Comparison of ENCODE assay signal across 24 mouse cellular contexts in the genomic region with DNA sequence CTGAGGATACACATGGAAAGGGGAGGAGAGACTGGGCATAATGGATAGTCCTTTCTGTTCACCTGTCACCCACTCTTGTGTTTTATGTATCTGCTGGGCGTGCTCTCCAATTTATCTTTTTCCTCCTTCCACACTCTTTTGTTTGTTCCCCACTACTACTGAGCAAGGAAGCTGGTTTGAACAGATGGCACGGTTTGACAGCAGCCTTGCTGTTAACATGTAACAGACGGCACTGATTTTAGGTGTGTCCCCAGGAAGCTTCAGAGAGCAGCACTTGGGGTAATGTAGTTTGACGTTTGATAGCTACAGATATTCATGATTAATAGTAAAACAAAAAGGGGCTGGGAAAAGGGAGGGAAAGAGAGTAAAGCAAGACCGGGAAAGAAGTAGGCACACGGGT. TPM values are rescaled to one million over a fixed set of nuclear protein-coding genes. Genes with fewer than 3 reads are reported as not detected.
DNase-seq lines count a peak whose midpoint lies in the region; ATAC-seq lines count a peak whose summit lies in the region.
"Had no signal": no experiment of that assay in that cellular context is flagged by ENCODE, and none has a peak within 500 bp of the region (broad histone marks: within the 10 kb centered on the region; RNA-seq: fewer than 3 reads in every experiment).

No protein-coding gene starts in this region.

- H3K4me1 ChIP-seq in forebrain, embryonic 13.5 days: no peaks in the 10 kb centered on the region
- no peaks in the 10 kb centered on the region for H3K4me1 ChIP-seq in forebrain, embryonic 11.5 days (replicated peaks; ENCODE audit: control insufficient read depth, insufficient read depth, low read length)
- peaks cover 20% of the 10 kb centered on the region for H3K4me1 ChIP-seq in heart, embryonic 12.5 days (replicated peaks)
- H3K4me1 ChIP-seq: embryonic facial prominence, embryonic 13.5 days had no signal

- WGBS in forebrain, embryonic 13.5 days: 83% methylated on average over 6 of the region's 6 CpGs
- 84% methylated on average over 6 of the region's 6 CpGs for WGBS in forebrain, embryonic 11.5 days
- 70% methylated on average over 6 of the region's 6 CpGs for WGBS in heart, embryonic 12.5 days

- H3K27ac ChIP-seq in forebrain, embryonic 13.5 days: peak overlapping the region; percentile 31
- H3K27ac ChIP-seq in forebrain, embryonic 11.5 days (ENCODE audit: low read depth, low read length): no peak overlapping the region
- H3K27ac ChIP-seq in heart, embryonic 12.5 days (ENCODE audit: poor library complexity, severe bottlenecking): no peak overlapping the region
- H3K27ac ChIP-seq: embryonic facial prominence, embryonic 13.5 days; gastrocnemius, adult 2 months; hindbrain, embryonic 14.5 days had no signal

- H3K4me3 ChIP-seq in forebrain, embryonic 13.5 days: no peak overlapping the region
- H3K4me3 ChIP-seq in forebrain, embryonic 11.5 days (ENCODE audit: low read depth, low read length): no peak overlapping the region
- H3K4me3 ChIP-seq in heart, embryonic 12.5 days: no peak overlapping the region
- H3K4me3 ChIP-seq: embryonic facial prominence, embryonic 13.5 days; gastrocnemius, adult 2 months had no signal

- DNase-seq in forebrain, embryonic 11.5 days (ENCODE audit: low spot score): no peak
- peak; percentile 41 for DNase-seq in heart, adult 11 months
- peak; percentile 43 for DNase-seq in brain, adult 2 months (ENCODE audit: low read depth, low spot score)
- DNase-seq in induced T-regulatory cell, adult 2 months (ENCODE audit: low read depth): peak; percentile 12
- DNase-seq in cerebellum, postnatal 25 days: no peak
- DNase-seq: adrenal gland, adult 8-10 months; adrenal gland, postnatal 36 days; B cell, adult 2 months; cerebellum, adult 11-12 months; cerebellum, adult 9-10 months; cerebellum, postnatal 36 days; gastrocnemius, adult 2 months; gastrocnemius, postnatal 25 days; heart, postnatal 4 days; kidney, adult 11 months; kidney, adult 9 months had no signal

- H3K9me3 ChIP-seq in forebrain, embryonic 13.5 days (replicated peaks): no peaks in the 10 kb centered on the region
- no peaks in the 10 kb centered on the region for H3K9me3 ChIP-seq in forebrain, embryonic 11.5 days (ENCODE audit: control insufficient read depth, low read length)
- no peaks in the 10 kb centered on the region for H3K9me3 ChIP-seq in heart, embryonic 12.5 days (replicated peaks)
- H3K9me3 ChIP-seq: embryonic facial prominence, embryonic 13.5 days; G1E had no signal

- no peak overlapping the region for H3K9ac ChIP-seq in forebrain, embryonic 13.5 days
- H3K9ac ChIP-seq in forebrain, embryonic 11.5 days (ENCODE audit: low read length): no peak overlapping the region
- H3K9ac ChIP-seq in heart, embryonic 12.5 days: no peak overlapping the region
- H3K9ac ChIP-seq: embryonic facial prominence, embryonic 13.5 days; hindbrain, embryonic 14.5 days had no signal

- no peaks in the 10 kb centered on the region for H3K36me3 ChIP-seq in forebrain, embryonic 13.5 days (ENCODE audit: poor library complexity, severe bottlenecking)
- H3K36me3 ChIP-seq in forebrain, embryonic 11.5 days (ENCODE audit: control insufficient read depth, insufficient read depth, low read length): no peaks in the 10 kb centered on the region
- no peaks in the 10 kb centered on the region for H3K36me3 ChIP-seq in heart, embryonic 12.5 days
- H3K36me3 ChIP-seq: embryonic facial prominence, embryonic 13.5 days; G1E had no signal

- H3K4me2 ChIP-seq in forebrain, embryonic 13.5 days: no peak overlapping the region
- no peak overlapping the region for H3K4me2 ChIP-seq in forebrain, embryonic 11.5 days (ENCODE audit: low read depth, low read length, severe bottlenecking)
- no peak overlapping the region for H3K4me2 ChIP-seq in heart, embryonic 12.5 days
- H3K4me2 ChIP-seq: embryonic facial prominence, embryonic 13.5 days; hindbrain, embryonic 14.5 days had no signal

- ATAC-seq in forebrain, embryonic 13.5 days: peak; percentile 67; the same call in 1 of the 2 replicates
- no peak for ATAC-seq in forebrain, embryonic 11.5 days (replicated peaks; ENCODE audit: low FRiP score)
- ATAC-seq in heart, embryonic 12.5 days (ENCODE audit: insufficient number of reproducible peaks, low FRiP score): no peak
- ATAC-seq: CD4-positive, CD25-positive, alpha-beta regulatory T cell, adult 4 months had no signal

- H3K27me3 ChIP-seq in forebrain, embryonic 13.5 days: no peaks in the 10 kb centered on the region
- no peaks in the 10 kb centered on the region for H3K27me3 ChIP-seq in forebrain, embryonic 11.5 days (ENCODE audit: control insufficient read depth, insufficient read depth, low read length)
- H3K27me3 ChIP-seq in heart, embryonic 12.5 days (replicated peaks): no peaks in the 10 kb centered on the region
- H3K27me3 ChIP-seq: embryonic facial prominence, embryonic 13.5 days had no signal

RNA-seq across cellular contexts. Expression of gene Gm47959, which starts 7.1 kb away (rescaled TPM):
- polyA plus RNA-seq in forebrain, embryonic 13.5 days (2015; fragmentation: Nextera tagmentation; extraction: Ambion mirVana): not detected in 2 replicates
- polyA plus RNA-seq in forebrain, embryonic 11.5 days (2014; fragmentation: Nextera tagmentation; extraction: Ambion mirVana): not detected in 2 replicates
- not detected in 2 replicates for polyA plus RNA-seq in heart, embryonic 12.5 days (2016; fragmentation: Nextera tagmentation; extraction: Ambion mirVana)
- polyA plus RNA-seq: CD4-positive, CD25-positive, alpha-beta regulatory T cell, adult 4 months; embryonic facial prominence, embryonic 13.5 days; G1E; heart, embryonic 14.5 days; hindbrain, embryonic 14.5 days; intestine, embryonic 14.5 days had no signal

RNA-seq across cellular contexts. Expression of gene Slc19a3, which starts 30.8 kb away (rescaled TPM):
- 0.35 and 0.59 TPM in 2 replicates for polyA plus RNA-seq in forebrain, embryonic 13.5 days (2015; fragmentation: Nextera tagmentation; extraction: Ambion mirVana)
- polyA plus RNA-seq in forebrain, embryonic 11.5 days (2014; fragmentation: Nextera tagmentation; extraction: Ambion mirVana): 0.40 and 0.48 TPM in 2 replicates
- 2.3 and 2.7 TPM in 2 replicates for polyA plus RNA-seq in heart, embryonic 12.5 days (2016; fragmentation: Nextera tagmentation; extraction: Ambion mirVana)
- polyA plus RNA-seq: CD4-positive, CD25-positive, alpha-beta regulatory T cell, adult 4 months; G1E had no signal

RNA-seq across cellular contexts. Expression of gene Krtap28-10, which starts 34.8 kb away (rescaled TPM):
- polyA plus RNA-seq in forebrain, embryonic 13.5 days (2015; fragmentation: Nextera tagmentation; extraction: Ambion mirVana): not detected in 2 replicates
- not detected in 2 replicates for polyA plus RNA-seq in forebrain, embryonic 11.5 days (2014; fragmentation: Nextera tagmentation; extraction: Ambion mirVana)
- not detected in 2 replicates for polyA plus RNA-seq in heart, embryonic 12.5 days (2016; fragmentation: Nextera tagmentation; extraction: Ambion mirVana)
- polyA plus RNA-seq: CD4-positive, CD25-positive, alpha-beta regulatory T cell, adult 4 months; embryonic facial prominence, embryonic 13.5 days; G1E; heart, embryonic 14.5 days; hindbrain, embryonic 14.5 days; intestine, embryonic 14.5 days had no signal

RNA-seq across cellular contexts. Expression of gene Gm47969, which starts 37.3 kb away (rescaled TPM):
- polyA plus RNA-seq in forebrain, embryonic 13.5 days (2015; fragmentation: Nextera tagmentation; extraction: Ambion mirVana): not detected in 2 replicates
- polyA plus RNA-seq in forebrain, embryonic 11.5 days (2014; fragmentation: Nextera tagmentation; extraction: Ambion mirVana): not detected in 2 replicates
- polyA plus RNA-seq in heart, embryonic 12.5 days (2016; fragmentation: Nextera tagmentation; extraction: Ambion mirVana): not detected in 2 replicates
- polyA plus RNA-seq: CD4-positive, CD25-positive, alpha-beta regulatory T cell, adult 4 months; embryonic facial prominence, embryonic 13.5 days; G1E; heart, embryonic 14.5 days; hindbrain, embryonic 14.5 days; intestine, embryonic 14.5 days had no signal

RNA-seq across cellular contexts. Expression of gene Gm47955, which starts 47.4 kb away (rescaled TPM):
- not detected in 2 replicates for polyA plus RNA-seq in forebrain, embryonic 13.5 days (2015; fragmentation: Nextera tagmentation; extraction: Ambion mirVana)
- polyA plus RNA-seq in forebrain, embryonic 11.5 days (2014; fragmentation: Nextera tagmentation; extraction: Ambion mirVana): not detected in 2 replicates
- not detected in 2 replicates for polyA plus RNA-seq in heart, embryonic 12.5 days (2016; fragmentation: Nextera tagmentation; extraction: Ambion mirVana)
- polyA plus RNA-seq: CD4-positive, CD25-positive, alpha-beta regulatory T cell, adult 4 months; embryonic facial prominence, embryonic 13.5 days; G1E; heart, embryonic 14.5 days; hindbrain, embryonic 14.5 days; intestine, embryonic 14.5 days had no signal

Comparison
In these comparisons a context has a peak if more than half of its experiments do, and no peak if none do; other contexts are left out.
1. DNase-seq: peak in heart, adult 11 months (single experiment), brain, adult 2 months (single experiment) and induced T-regulatory cell, adult 2 months (single experiment); none in forebrain, embryonic 11.5 days (single experiment) and cerebellum, postnatal 25 days (0 of 2).